Mouse (Mus musculus) bone marrow macrophage, adult 2 months (primary cell): ENCODE measurements at regions not wholly inside any gene's neighbourhood (a gene's known extent, or its start where the extent isn't known, plus 50 kb on each side); places are given as distances from the start of the nearest gene placed in this dataset.

Source experiments
- CTCF ChIP-seq: IDR thresholded peaks from 2 replicates; pipeline ENCODE4 v1.5.1; 2012; ENCODE audit warnings: low read depth, mild to moderate bottlenecking, low read length, moderate library complexity
- POLR2A ChIP-seq: IDR thresholded peaks from 2 replicates; pipeline ENCODE4 v1.6.1; 2012; ENCODE audit warnings: mild to moderate bottlenecking, low read depth, low read length, borderline replicate concordance

DNA sequence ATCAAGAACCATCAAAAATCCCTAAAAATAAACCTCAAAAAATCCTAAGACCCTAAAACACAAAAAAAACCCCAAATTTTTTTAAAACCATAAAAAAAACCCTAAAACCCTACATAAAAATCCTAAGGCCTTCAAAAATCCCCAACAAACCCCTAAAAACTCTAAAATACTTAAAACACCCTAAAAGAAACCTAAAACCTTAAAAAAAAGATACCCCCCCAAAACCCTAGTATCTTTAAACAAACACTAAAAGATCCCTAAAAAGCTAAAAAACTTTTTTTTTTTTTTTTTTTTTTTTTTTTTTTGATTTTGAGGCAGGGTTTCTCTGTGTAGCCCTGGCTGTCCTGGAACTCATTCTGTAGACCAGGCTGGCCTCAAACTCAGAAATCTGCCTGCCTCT lies 2585.8 kb downstream of the Gm37988 start:
- TF ChIP-seq POLR2A, result no peak
- TF ChIP-seq CTCF, result no peak
